Mouse (Mus musculus): ENCODE data around the gene Rai14.

Gene Rai14

GRCm38 (mm10) chr15:10611040-10611439 is 103.4 kb downstream of the Rai14 start:
- DNase-seq (ENCODE audit: low read depth, low spot score): no peak

- no peak for DNase-seq (ENCODE audit: low read depth, low spot score)
Observed at GRCm38 (mm10) chr15:10609107-10609506, 105.3 kb downstream of the Rai14 start.

- DNase-seq (ENCODE audit: low read depth, low spot score): no peak
Observed at GRCm38 (mm10) chr15:10608508-10609098, 105.8 kb downstream of the Rai14 start.

DNA sequence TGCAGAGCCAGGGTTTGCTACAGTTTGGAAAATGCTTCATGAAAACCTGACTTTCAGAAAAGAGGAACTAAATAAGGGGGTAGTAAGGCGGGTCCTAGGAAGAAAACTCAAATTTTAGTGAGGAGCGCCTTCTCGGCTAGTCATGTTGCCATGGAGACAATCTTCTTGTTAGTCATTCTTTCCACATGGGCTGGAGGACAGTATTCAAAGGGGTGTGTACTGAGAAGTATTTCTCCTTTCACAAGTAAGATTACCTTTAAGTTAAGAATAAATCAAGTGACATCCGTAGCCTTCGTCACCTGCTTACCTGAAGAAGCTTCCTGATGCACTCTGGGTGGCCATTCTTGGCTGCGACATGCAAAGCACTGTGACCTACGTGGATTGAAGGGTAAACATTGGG is 115.0 kb downstream of the Rai14 start:
- no peak for DNase-seq (ENCODE audit: low read depth, low spot score)

DNA sequence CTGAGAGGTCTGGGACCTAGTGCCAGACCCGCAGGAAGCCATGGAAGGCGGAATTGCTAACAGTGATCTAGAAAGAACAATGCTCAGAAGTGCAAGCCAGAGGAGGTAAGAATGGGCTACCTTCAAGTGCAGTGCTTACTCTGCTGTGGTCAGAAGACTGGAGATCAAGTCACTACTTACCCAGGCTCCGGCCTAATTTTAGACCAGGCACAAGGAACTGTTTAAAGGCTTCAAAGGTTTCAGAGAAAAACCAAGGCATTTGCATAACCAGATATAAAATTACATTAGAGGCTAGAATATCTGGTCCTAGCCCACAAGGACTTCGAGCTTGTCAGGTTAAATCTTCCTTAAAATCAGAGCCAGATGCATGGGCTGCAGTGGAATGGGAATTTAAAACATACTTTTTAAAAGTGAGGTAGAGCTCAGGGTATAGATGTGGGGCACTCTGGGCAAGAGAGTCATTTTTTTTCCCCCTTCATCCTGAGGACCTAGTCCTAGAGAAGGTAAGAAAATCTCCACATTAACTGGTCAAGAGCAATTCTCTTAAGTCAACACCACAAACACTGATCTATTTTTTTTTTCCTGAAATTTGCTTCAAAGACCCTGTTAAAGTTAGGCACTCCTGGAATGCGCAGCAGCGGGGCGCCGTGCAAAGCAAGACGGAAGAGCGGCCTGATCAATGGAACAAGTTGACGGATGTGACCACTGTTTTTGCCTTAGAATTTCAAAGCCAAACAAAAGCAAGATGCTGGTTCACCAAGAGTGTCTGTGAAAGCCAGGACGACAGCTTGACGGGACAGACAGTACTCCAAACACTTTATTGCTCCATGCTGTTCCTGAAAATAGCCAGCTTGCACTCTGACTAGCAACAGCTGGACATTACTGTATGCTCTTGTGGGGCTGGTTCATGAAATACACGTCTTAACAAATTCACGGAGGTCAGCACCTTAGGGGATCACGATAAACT is 115.9 kb downstream of the Rai14 start:
- DNase-seq (ENCODE audit: low read depth, low spot score): no peak

GRCm38 (mm10) chr15:10596871-10597270 is 117.6 kb downstream of the Rai14 start:
- no peak for DNase-seq (ENCODE audit: low read depth, low spot score)

DNA sequence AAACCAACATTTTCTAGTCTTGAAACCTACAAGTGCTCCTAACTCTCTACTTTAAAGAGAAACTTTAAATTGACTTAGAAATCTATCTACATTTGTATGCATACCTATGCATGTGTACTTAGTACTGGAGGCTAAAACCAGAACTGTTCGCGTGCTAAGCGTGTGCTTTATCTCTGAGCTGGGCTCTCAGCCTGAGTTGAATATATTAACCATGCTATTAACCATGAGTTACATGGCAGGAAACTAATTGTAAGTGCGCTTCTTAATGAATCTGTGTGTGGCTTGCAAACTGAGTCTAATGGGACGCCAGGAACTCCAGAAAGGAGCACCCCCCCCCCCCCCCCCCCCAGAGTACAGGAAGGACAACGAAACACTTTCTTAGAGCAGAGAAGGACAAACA is 119.0 kb downstream of the Rai14 start:
- DNase-seq (ENCODE audit: low read depth, low spot score): no peak

GRCm38 (mm10) chr15:10594910-10595309 is 119.5 kb downstream of the Rai14 start:
- no peak for DNase-seq (ENCODE audit: low read depth, low spot score)

GRCm38 (mm10) chr15:10593094-10593493 is 121.3 kb downstream of the Rai14 start:
- no peak for DNase-seq (ENCODE audit: low read depth, low spot score)

- DNase-seq (ENCODE audit: low read depth, low spot score): no peak
Observed at GRCm38 (mm10) chr15:10586565-10586964, 127.9 kb downstream of the Rai14 start.

DNA sequence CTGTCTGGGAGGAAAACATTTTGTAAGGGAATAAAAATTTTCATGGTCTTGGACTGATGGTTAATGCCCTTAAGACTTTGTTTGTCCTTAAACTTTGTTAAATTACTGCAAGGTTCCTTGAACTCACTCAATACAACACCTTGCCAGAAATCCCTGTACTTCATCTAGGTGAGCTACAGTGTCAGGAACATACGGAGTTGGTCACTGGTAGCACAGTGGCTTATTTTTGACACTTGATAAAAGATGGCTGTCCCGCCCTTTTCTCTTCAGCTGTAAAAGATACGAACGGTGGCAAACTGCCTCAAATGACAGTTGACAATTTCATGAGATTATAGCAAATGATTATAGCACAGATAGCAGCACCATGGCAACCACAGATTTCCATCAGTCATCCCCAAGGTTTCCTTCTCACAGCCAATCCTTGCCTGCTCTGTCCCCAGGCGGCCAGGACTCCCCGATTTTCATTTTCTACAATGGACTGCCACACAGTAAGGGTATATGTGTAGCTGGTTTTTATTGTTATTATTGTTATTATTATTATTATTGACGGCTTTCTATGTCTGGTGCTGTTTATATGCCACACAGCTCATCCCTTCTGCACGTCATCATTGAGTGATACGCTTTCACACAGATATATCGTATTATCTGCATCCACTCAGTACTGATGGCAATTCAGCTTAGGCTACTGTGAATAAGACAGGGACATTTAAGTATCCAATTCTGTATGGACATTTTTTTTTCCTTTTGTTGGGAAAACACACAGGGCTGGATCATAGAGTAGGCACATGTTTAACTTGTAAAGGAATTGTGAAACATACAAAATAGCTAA is 129.9 kb downstream of the Rai14 start:
- DNase-seq (ENCODE audit: low read depth, low spot score): no peak

- DNase-seq (ENCODE audit: low read depth, low spot score): no peak
Observed at GRCm38 (mm10) chr15:10583408-10583807, 131.0 kb downstream of the Rai14 start.

DNA sequence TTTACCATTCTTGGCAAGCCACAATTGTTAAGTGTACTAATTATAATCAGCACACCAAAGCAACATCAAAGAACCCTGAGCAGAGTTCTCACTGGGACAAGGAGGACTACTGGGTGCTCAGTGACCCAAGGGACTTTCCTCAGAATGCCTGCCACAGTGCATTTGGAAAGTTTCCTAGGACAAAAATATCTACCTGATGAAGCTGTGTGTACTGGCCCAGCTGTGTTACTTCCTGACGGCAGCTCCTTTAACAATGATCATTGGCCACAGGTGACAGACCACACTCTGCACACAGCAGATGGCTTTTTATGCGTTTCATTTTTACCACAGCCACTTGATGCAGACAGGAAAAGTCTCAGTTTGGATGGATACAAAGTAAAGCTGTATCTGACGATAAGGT is 135.3 kb downstream of the Rai14 start:
- no peak for DNase-seq (ENCODE audit: low read depth, low spot score)

GRCm38 (mm10) chr15:10566486-10566885 is 147.9 kb downstream of the Rai14 start:
- no peak for DNase-seq (ENCODE audit: low read depth, low spot score)

DNA sequence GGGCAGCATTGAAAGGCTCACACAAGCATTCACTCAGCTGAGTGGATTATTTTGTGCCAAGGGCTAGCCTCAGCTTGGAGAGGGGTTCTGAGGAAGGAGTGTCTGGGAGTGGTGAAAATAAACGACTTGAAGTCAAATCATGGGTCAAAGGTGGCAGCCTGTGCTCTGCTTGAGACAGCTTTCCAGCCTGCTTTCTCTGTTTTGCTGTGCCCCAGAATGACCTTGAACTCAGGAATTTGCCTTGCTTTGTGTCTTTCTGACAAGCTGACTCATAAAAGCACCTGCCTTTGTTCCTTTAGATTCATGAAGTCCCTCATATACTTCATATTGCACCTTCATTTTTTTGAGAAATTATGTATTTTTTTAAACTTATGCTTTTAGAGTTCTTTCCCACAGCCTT is 150.2 kb downstream of the Rai14 start:
- no peak for DNase-seq (ENCODE audit: low read depth, low spot score)

DNA sequence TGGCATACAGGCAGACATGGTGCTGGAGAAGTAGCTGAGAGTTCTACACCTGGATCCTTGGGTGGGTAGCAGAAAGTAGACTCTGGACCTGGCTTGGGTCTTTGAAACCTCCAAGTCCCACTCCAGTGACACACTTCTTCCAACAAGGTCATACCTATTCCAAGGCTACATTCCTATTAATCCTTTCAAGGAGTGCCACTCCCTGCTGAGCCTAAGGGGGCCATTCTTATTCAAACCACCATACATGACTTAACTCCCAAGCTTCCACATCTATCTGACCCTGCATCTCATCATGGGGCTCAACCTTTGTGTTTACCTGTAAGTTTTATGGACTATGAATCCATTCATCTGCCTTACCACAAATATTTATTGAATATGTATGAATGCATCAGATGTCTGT is 152.1 kb downstream of the Rai14 start:
- DNase-seq (ENCODE audit: low read depth, low spot score): no peak

GRCm38 (mm10) chr15:10560005-10560404 is 154.4 kb downstream of the Rai14 start:
- no peak for DNase-seq (ENCODE audit: low read depth, low spot score)

DNA sequence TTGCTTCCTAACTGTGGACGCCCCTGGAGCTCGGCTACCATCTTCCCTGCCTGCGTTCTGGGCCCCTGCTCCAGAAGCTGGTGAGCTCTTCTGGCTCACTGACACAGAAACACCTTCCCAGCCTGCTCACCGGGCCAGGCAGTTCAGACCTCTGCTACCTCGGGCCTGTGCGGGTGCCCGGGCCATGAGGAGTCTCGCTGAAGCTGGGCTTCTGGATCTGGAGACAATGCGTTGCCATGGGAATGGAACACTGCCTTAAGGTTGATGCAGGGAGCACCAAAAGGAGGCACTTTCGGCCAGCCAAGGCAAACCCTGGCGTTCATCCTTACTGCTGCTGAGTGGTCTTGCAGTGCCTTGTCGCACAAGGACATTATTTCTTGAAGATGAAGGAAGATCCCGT is 156.0 kb downstream of the Rai14 start, which contains the start of gene Ttc23l:
Gene Ttc23l (minus strand): TSS at position 204 of the 400 bp plus-strand sequence.
- no peak for DNase-seq (ENCODE audit: low read depth, low spot score)

- DNase-seq (ENCODE audit: low read depth, low spot score): no peak
Observed at GRCm38 (mm10) chr15:10554336-10554735, 160.1 kb downstream of the Rai14 start.

- no peak for DNase-seq (ENCODE audit: low read depth, low spot score)
Observed at GRCm38 (mm10) chr15:10540271-10541088, 173.9 kb downstream of the Rai14 start.

- DNase-seq (ENCODE audit: low read depth, low spot score): no peak
Observed at GRCm38 (mm10) chr15:10535969-10536368, 178.5 kb downstream of the Rai14 start.

Data from retina, adult 2 months (tissue).